ENCODE assay signal across 7 mouse cellular contexts in the genomic region with DNA sequence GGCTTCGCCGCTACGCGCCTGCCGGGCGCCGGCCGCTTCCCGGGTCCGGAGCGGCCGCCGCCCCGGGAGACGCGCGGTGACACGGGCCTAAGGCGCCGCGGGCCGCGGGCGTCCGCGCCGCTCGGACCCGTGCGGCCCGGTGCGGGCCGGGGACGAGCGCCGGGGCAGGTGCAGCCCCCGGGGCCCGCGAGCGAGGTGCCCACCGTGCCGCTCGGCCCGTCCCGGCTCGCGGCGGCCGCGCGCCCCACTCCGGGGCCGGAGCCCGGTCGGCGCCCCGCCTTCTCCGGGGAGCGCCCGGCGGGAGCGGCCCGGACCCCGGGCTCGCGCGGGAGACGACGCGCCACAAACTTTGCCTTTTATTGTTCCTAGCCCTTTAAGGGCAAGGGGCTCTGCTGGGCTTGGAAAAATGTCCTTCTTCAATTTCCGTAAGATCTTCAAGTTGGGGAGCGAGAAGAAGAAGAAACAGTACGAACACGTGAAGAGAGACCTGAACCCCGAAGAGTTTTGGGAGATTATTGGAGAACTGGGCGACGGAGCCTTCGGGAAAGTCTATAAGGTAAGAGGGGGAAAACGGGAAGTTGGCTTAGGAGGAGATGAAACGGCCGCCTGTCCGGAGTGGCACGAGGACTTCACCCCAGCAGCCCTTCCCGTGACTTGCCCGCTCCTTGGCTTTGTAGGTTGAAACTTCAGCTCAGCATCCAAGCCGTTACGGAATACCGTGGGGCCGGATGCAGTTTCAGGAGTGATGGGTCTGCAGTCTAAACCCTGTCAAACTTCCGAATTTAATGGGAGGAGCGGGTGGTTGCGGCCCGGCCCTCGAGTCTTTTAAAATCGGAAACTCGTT. TPM values are rescaled to one million over a fixed set of nuclear protein-coding genes. Genes with fewer than 3 reads are reported as not detected.
DNase-seq lines count a peak whose midpoint lies in the region; ATAC-seq and TF ChIP-seq lines count a peak whose summit lies in the region.

No protein-coding gene starts in this region.

- TF ChIP-seq EP300 in ES-Bruce4 (IDR thresholded peaks at IDR 0.05; ENCODE audit: insufficient read depth, low read depth, low read length), result no peak

- no peaks in the 10 kb centered on the region for H3K9me3 ChIP-seq in ES-Bruce4 (replicated peaks; ENCODE audit: control insufficient read depth, insufficient read depth, low read length, poor library complexity, severe bottlenecking)
- H3K9me3 ChIP-seq in embryonic facial prominence, embryonic 11.5 days (replicated peaks; ENCODE audit: control insufficient read depth, low read length), result no peaks in the 10 kb centered on the region
- H3K9me3 ChIP-seq in heart, embryonic 13.5 days, result no peaks in the 10 kb centered on the region
- no peaks in the 10 kb centered on the region for H3K9me3 ChIP-seq in kidney, postnatal 0 days (replicated peaks; ENCODE audit: low read length)

- peak; percentile 72 for ATAC-seq in embryonic facial prominence, embryonic 11.5 days (replicated peaks; ENCODE audit: insufficient number of reproducible peaks, low FRiP score, low TSS enrichment, low read depth)
- peak; percentile 66 for ATAC-seq in heart, embryonic 13.5 days (ENCODE audit: extremely low read depth, insufficient number of reproducible peaks, low FRiP score, low TSS enrichment)
- ATAC-seq in kidney, postnatal 0 days (replicated peaks; ENCODE audit: low FRiP score, low read depth), result peak; percentile 67
- peak; percentile 26 for ATAC-seq in megakaryocyte, adult 5-6 weeks (ENCODE audit: poor library complexity, severe bottlenecking)

- no peaks in the 10 kb centered on the region for H3K27me3 ChIP-seq in ES-Bruce4 (ENCODE audit: control insufficient read depth, insufficient read depth, low read length, poor library complexity, severe bottlenecking)
- H3K27me3 ChIP-seq in embryonic facial prominence, embryonic 11.5 days (ENCODE audit: control insufficient read depth, insufficient read depth, low read length), result no peaks in the 10 kb centered on the region
- H3K27me3 ChIP-seq in heart, embryonic 13.5 days (replicated peaks), result no peaks in the 10 kb centered on the region
- no peaks in the 10 kb centered on the region for H3K27me3 ChIP-seq in kidney, postnatal 0 days (ENCODE audit: insufficient read depth, low read length)

- WGBS in embryonic facial prominence, embryonic 11.5 days, result under 1% methylated on average over 66 of the region's 96 CpGs
- under 1% methylated on average over 84 of the region's 96 CpGs for WGBS in heart, embryonic 13.5 days
- under 1% methylated on average over 79 of the region's 96 CpGs for WGBS in kidney, postnatal 0 days

- 0 out of 2 replicates have a peak overlapping the region, but pooled peaks have one; percentile 1 for H3K27ac ChIP-seq in ES-Bruce4 (ENCODE audit: insufficient read depth, low read length)
- H3K27ac ChIP-seq in embryonic facial prominence, embryonic 11.5 days (replicated peaks; ENCODE audit: low read depth, low read length), result peak overlapping the region; percentile 91
- H3K27ac ChIP-seq in heart, embryonic 13.5 days (replicated peaks), result peak overlapping the region; percentile 98
- H3K27ac ChIP-seq in kidney, postnatal 0 days, result peak overlapping the region; percentile 98

- no peak for TF ChIP-seq CTCF in ES-Bruce4 (IDR thresholded peaks at IDR 0.05; ENCODE audit: low read depth, low read length)
- TF ChIP-seq CTCF in kidney, postnatal 0 days (IDR thresholded peaks at IDR 0.05; ENCODE audit: low read depth), result no peak

- TF ChIP-seq POLR2A in ES-Bruce4 (IDR thresholded peaks at IDR 0.05; ENCODE audit: insufficient read depth, low read length), result no peak

- peak; percentile 40 to 52 for DNase-seq in adrenal gland, adult 18-20 months (ENCODE audit: low spot score in 2 of 2)
- peak; percentile 44 for DNase-seq in embryonic facial prominence, embryonic 11.5 days (ENCODE audit: low spot score)
- peak; percentile 57 for DNase-seq in kidney, postnatal 0 days (ENCODE audit: low spot score)
- peak; percentile 50 to 62 for DNase-seq in spleen, postnatal 10 days (ENCODE audit: low spot score in 2 of 2)

- H3K4me2 ChIP-seq in embryonic facial prominence, embryonic 11.5 days (ENCODE audit: low read depth, low read length), result peak overlapping the region; percentile 66
- peak overlapping the region; percentile 87 for H3K4me2 ChIP-seq in heart, embryonic 13.5 days
- H3K4me2 ChIP-seq in kidney, postnatal 0 days (ENCODE audit: low read length), result peak overlapping the region; percentile 72

- H3K36me3 ChIP-seq in ES-Bruce4 (ENCODE audit: control insufficient read depth, insufficient read depth, low read length, poor library complexity, severe bottlenecking), result no peaks in the 10 kb centered on the region
- no peaks in the 10 kb centered on the region for H3K36me3 ChIP-seq in embryonic facial prominence, embryonic 11.5 days (replicated peaks; ENCODE audit: control insufficient read depth, insufficient read depth, low read depth, low read length)
- H3K36me3 ChIP-seq in heart, embryonic 13.5 days, result no peaks in the 10 kb centered on the region
- H3K36me3 ChIP-seq in kidney, postnatal 0 days (ENCODE audit: insufficient read depth, low read length), result no peaks in the 10 kb centered on the region

- H3K9ac ChIP-seq in ES-Bruce4 (ENCODE audit: low read depth, poor library complexity, severe bottlenecking), result peak overlapping the region; percentile 94
- peak overlapping the region; percentile 92 for H3K9ac ChIP-seq in embryonic facial prominence, embryonic 11.5 days (replicated peaks; ENCODE audit: low read length)
- peak overlapping the region; percentile 99 for H3K9ac ChIP-seq in heart, embryonic 13.5 days
- H3K9ac ChIP-seq in kidney, postnatal 0 days (ENCODE audit: low read depth, low read length), result peak overlapping the region; percentile 99

- peaks cover 2% of the 10 kb centered on the region for H3K4me1 ChIP-seq in ES-Bruce4 (ENCODE audit: control insufficient read depth, insufficient read depth, low read length)
- H3K4me1 ChIP-seq in embryonic facial prominence, embryonic 11.5 days (ENCODE audit: control insufficient read depth, insufficient read depth, low read length), result no peaks in the 10 kb centered on the region
- peaks cover 43% of the 10 kb centered on the region for H3K4me1 ChIP-seq in heart, embryonic 13.5 days
- peaks cover 10% of the 10 kb centered on the region for H3K4me1 ChIP-seq in kidney, postnatal 0 days (replicated peaks; ENCODE audit: insufficient read depth, low read length)

- peak overlapping the region; percentile 88 for H3K4me3 ChIP-seq in ES-Bruce4 (ENCODE audit: low read depth, low read length)
- H3K4me3 ChIP-seq in embryonic facial prominence, embryonic 11.5 days (ENCODE audit: low read depth, low read length), result peak overlapping the region; percentile 88
- H3K4me3 ChIP-seq in heart, embryonic 13.5 days, result peak overlapping the region; percentile 85
- H3K4me3 ChIP-seq in kidney, postnatal 0 days (replicated peaks; ENCODE audit: low read depth, low read length), result peak overlapping the region; percentile 86

RNA-seq across cellular contexts. Expression of a gene that starts 0.5 kb away (rescaled TPM):
- 76.1 and 91.4 TPM in 2 replicates for polyA plus RNA-seq in ES-Bruce4 (2011; ENCODE audit: insufficient read depth, insufficient read length, low read depth, missing spikeins)
- total RNA-seq in adrenal gland, adult 18-20 months (2021), result 10 to 100 TPM; 30.2 to 36.4 TPM
- polyA plus RNA-seq in embryonic facial prominence, embryonic 11.5 days (2014; fragmentation: Nextera tagmentation; extraction: Ambion mirVana), result 10.9 and 14.3 TPM in 2 replicates
- 8.0 and 9.2 TPM in 2 replicates for polyA plus RNA-seq in heart, embryonic 13.5 days (2015; fragmentation: Nextera tagmentation; extraction: Ambion mirVana)
- polyA plus RNA-seq in kidney, postnatal 0 days (2015; fragmentation: Nextera tagmentation; extraction: Ambion mirVana), result 12.5 and 14.6 TPM in 2 replicates
- total RNA-seq in megakaryocyte, adult 5-6 weeks (2015), result 148 and 150 TPM in 2 replicates
- 262 and 270 TPM in 2 replicates for total RNA-seq in megakaryocyte, adult 5-6 weeks (2017)

RNA-seq across cellular contexts. Expression of a gene that starts 42.7 kb away (rescaled TPM):
- 41.4 and 44.9 TPM in 2 replicates for polyA plus RNA-seq in ES-Bruce4 (2011; ENCODE audit: insufficient read depth, insufficient read length, low read depth, missing spikeins)
- total RNA-seq in adrenal gland, adult 18-20 months (2021), result 1 to 10 TPM; 8.8 to 9.3 TPM
- 61.0 and 68.9 TPM in 2 replicates for polyA plus RNA-seq in embryonic facial prominence, embryonic 11.5 days (2014; fragmentation: Nextera tagmentation; extraction: Ambion mirVana)
- polyA plus RNA-seq in heart, embryonic 13.5 days (2015; fragmentation: Nextera tagmentation; extraction: Ambion mirVana), result 36.6 and 37.3 TPM in 2 replicates
- 31.5 and 33.9 TPM in 2 replicates for polyA plus RNA-seq in kidney, postnatal 0 days (2015; fragmentation: Nextera tagmentation; extraction: Ambion mirVana)
- 44.2 and 46.2 TPM in 2 replicates for total RNA-seq in megakaryocyte, adult 5-6 weeks (2015)
- 39.2 and 44.9 TPM in 2 replicates for total RNA-seq in megakaryocyte, adult 5-6 weeks (2017)

Comparison
In these comparisons a context has a peak if more than half of its experiments do, and no peak if none do; other contexts are left out.
1. Peak in every context shown above with its lines: DNase-seq, ATAC-seq, H3K4me3 ChIP-seq and H3K27ac ChIP-seq.
2. H3K27ac ChIP-seq: peak in every context shown above with its lines; median percentile 98 in heart, embryonic 13.5 days; 98 in kidney, postnatal 0 days; 91 in embryonic facial prominence, embryonic 11.5 days; 1 in ES-Bruce4.